Mouse (Mus musculus) liver, embryonic 15.5 days (tissue): ENCODE measurements around the gene Col4a3bp. TPM values are rescaled to one million over a fixed set of nuclear protein-coding genes. Genes with fewer than 3 reads are reported as not detected.
"Not testable (repeated sequence)": the region's sequence is repeated elsewhere in the genome, so short reads cannot be mapped to it uniquely, and the experiment has no call there.

Experiments
- ATAC-seq: fragments of 200-750 bp; cut with Nextera tagmentation; 2 replicates; pipeline ENCODE4 v1.8.0; 2017; ENCODE audit warnings: moderate number of reproducible peaks, mild to moderate bottlenecking, moderate library complexity; ENCODE audit not compliant: insufficient read depth
- H3K27ac ChIP-seq: fragments of 300-500 bp; sonication (generic); replicated peaks from 2 replicates; pipeline ENCODE4 v1.5.1; 2015; ENCODE audit warnings: mild to moderate bottlenecking, inconsistent platforms
- H3K27me3 ChIP-seq: fragments of 300-500 bp; sonication (generic); 2 replicates; pipeline ENCODE4 v1.6.1; 2015; ENCODE audit warnings: mild to moderate bottlenecking, inconsistent platforms
- H3K36me3 ChIP-seq: fragments of 300-500 bp; sonication (generic); replicated peaks from 2 replicates; pipeline ENCODE4 v1.6.1; 2015; ENCODE audit warnings: moderate library complexity, mild to moderate bottlenecking, inconsistent platforms
- H3K4me1 ChIP-seq: fragments of 300-500 bp; sonication (generic); replicated peaks from 2 replicates; pipeline ENCODE4 v1.6.1; 2015; ENCODE audit warnings: inconsistent platforms
- H3K4me2 ChIP-seq: fragments of 300-500 bp; sonication (generic); 2 replicates; pipeline ENCODE4 v1.6.1; 2015; ENCODE audit warnings: moderate library complexity, mild to moderate bottlenecking, inconsistent platforms
- H3K4me3 ChIP-seq: fragments of 300-500 bp; sonication (generic); replicated peaks from 2 replicates; pipeline ENCODE4 v1.5.1; 2015; ENCODE audit warnings: mild to moderate bottlenecking, inconsistent platforms
- H3K9ac ChIP-seq: fragments of 300-500 bp; sonication (generic); 2 replicates; pipeline ENCODE4 v1.6.1; 2015; ENCODE audit warnings: moderate library complexity, mild to moderate bottlenecking, inconsistent platforms
- H3K9me3 ChIP-seq: fragments of 300-500 bp; sonication (generic); replicated peaks from 2 replicates; pipeline ENCODE4 v1.6.1; 2016; ENCODE audit warnings: inconsistent platforms
- whole genome bisulfite sequencing: fragments of 180-500 bp; shearing (Covaris S2); methylation state at CpG from one replicate; pipeline ENCODE4 v1.1.7; 2015; ENCODE audit warnings: mixed read lengths; ENCODE audit not compliant: insufficient replicate concordance; 5-methylcytosine and 5-hydroxymethylcytosine counted together
- polyA plus RNA-seq: library from polyadenylated mRNA; unstranded; fragments of >200 nt; fragmentation: Nextera tagmentation; extraction: Ambion mirVana; gene quantifications from 2 replicates; pipeline ENCODE4 v1.2.1, GENCODE M21; 2015

Col4a3bp gene
- polyA plus RNA-seq, 1 experiment from 2014 or later = 5.5 TPM

- Histone ChIP-seq H3K27ac (no peak overlapping the region), H3K9me3 (no peaks in the 10 kb centered on the region), H3K36me3 (peaks cover 96% of the 10 kb centered on the region), H3K27me3 (no peaks in the 10 kb centered on the region), H3K4me3 (no peak overlapping the region), H3K4me2 (no peak overlapping the region), H3K4me1 (0 out of 2 replicates have a peak, but pooled peaks cover 7% of the 10 kb centered on the region), H3K9ac (no peak overlapping the region)
- WGBS = 72% methylated on average over 9 of the region's 9 CpGs
- ATAC-seq = no peak
These were observed 110.6 kb downstream of the Col4a3bp start for GRCm38 (mm10) chr13:96653041-96653440.

- H3K4me1 ChIP-seq = peaks cover 14% of the 10 kb centered on the region; the same call in 1 of the 2 replicates
- WGBS = 59% methylated on average over 1 of the region's 1 CpGs
- no peaks in the 10 kb centered on the region for H3K9me3 ChIP-seq
- peaks cover 94% of the 10 kb centered on the region for H3K36me3 ChIP-seq
- no peaks in the 10 kb centered on the region for H3K27me3 ChIP-seq
- no peak for ATAC-seq
- H3K9ac ChIP-seq = no peak overlapping the region
- no peak overlapping the region for H3K4me3 ChIP-seq
- no peak overlapping the region for H3K27ac ChIP-seq
- H3K4me2 ChIP-seq = no peak overlapping the region
These were observed 114.3 kb downstream of the Col4a3bp start for GRCm38 (mm10) chr13:96656673-96657072.

- Histone ChIP-seq H3K27me3 (no peaks in the 10 kb centered on the region), H3K4me3 (no peak overlapping the region), H3K4me1 (peaks cover 14% of the 10 kb centered on the region; the same call in 1 of the 2 replicates), H3K27ac (no peak overlapping the region), H3K9ac (no peak overlapping the region), H3K9me3 (no peaks in the 10 kb centered on the region), H3K4me2 (no peak overlapping the region), H3K36me3 (peaks cover 97% of the 10 kb centered on the region)
- no peak for ATAC-seq
- WGBS = 85% methylated on average over 7 of the region's 7 CpGs
These were observed 116.5 kb downstream of the Col4a3bp start for GRCm38 (mm10) chr13:96658936-96659335.

- Histone ChIP-seq H3K4me2 (no peak overlapping the region), H3K4me3 (no peak overlapping the region), H3K27me3 (no peaks in the 10 kb centered on the region), H3K4me1 (peaks cover 16% of the 10 kb centered on the region; the same call in 1 of the 2 replicates), H3K27ac (no peak overlapping the region), H3K9ac (no peak overlapping the region), H3K36me3 (peaks cover 97% of the 10 kb centered on the region), H3K9me3 (no peaks in the 10 kb centered on the region)
- WGBS = 85% methylated on average over 10 of the region's 10 CpGs
- no peak for ATAC-seq
These were observed 117.9 kb downstream of the Col4a3bp start for GRCm38 (mm10) chr13:96660095-96660860.

GRCm38 (mm10) chr13:96663120-96663519 lies 120.7 kb downstream of the Col4a3bp start:
- not testable (repeated sequence) for ATAC-seq
- 83% methylated on average over 4 of the region's 4 CpGs for WGBS
- peaks cover 30% of the 10 kb centered on the region; the same call in 1 of the 2 replicates for H3K4me1 ChIP-seq

GRCm38 (mm10) chr13:96664419-96664974 lies 122.1 kb downstream of the Col4a3bp start:
- Histone ChIP-seq H3K9me3 (no peaks in the 10 kb centered on the region), H3K27ac (peak overlapping the region; percentile 35; the same call in 1 of the 2 replicates), H3K9ac (no peak overlapping the region), H3K36me3 (peaks cover 75% of the 10 kb centered on the region), H3K27me3 (no peaks in the 10 kb centered on the region), H3K4me1 (peaks cover 38% of the 10 kb centered on the region), H3K4me3 (no peak overlapping the region), H3K4me2 (no peak overlapping the region)
- no peak for ATAC-seq
- WGBS = 66% methylated on average over 7 of the region's 7 CpGs

More at GRCm38 (mm10) chr13:96663120-96663519, 120.7 kb downstream of the Col4a3bp start:
- not testable (repeated sequence) for H3K27ac ChIP-seq, H3K9me3 ChIP-seq, H3K27me3 ChIP-seq, H3K4me2 ChIP-seq, H3K9ac ChIP-seq, H3K4me3 ChIP-seq
- peaks cover 88% of the 10 kb centered on the region for H3K36me3 ChIP-seq

GRCm38 (mm10) chr13:96670019-96670405 lies 127.6 kb downstream of the Col4a3bp start:
- no peaks in the 10 kb centered on the region for H3K27me3 ChIP-seq
- peak overlapping the region; percentile 93 for H3K9ac ChIP-seq
- no peak for ATAC-seq
- H3K4me3 ChIP-seq = peak overlapping the region; percentile 89
- peaks cover 55% of the 10 kb centered on the region for H3K4me1 ChIP-seq
- H3K36me3 ChIP-seq = peaks cover 22% of the 10 kb centered on the region
- no peaks in the 10 kb centered on the region for H3K9me3 ChIP-seq
- H3K4me2 ChIP-seq = peak overlapping the region; percentile 90
- WGBS = 2% methylated on average over 13 of the region's 13 CpGs
- peak overlapping the region; percentile 94 for H3K27ac ChIP-seq

- H3K27ac ChIP-seq = peak within 1 kb of the TSS; percentile 94
- ATAC-seq = peak; percentile 99
- peak within 1 kb of the TSS; percentile 89 for H3K4me3 ChIP-seq
- H3K27me3 ChIP-seq = no peaks in the 10 kb centered on the region
- peak within 1 kb of the TSS; percentile 93 for H3K9ac ChIP-seq
- H3K9me3 ChIP-seq = no peaks in the 10 kb centered on the region
- H3K4me1 ChIP-seq = peaks cover 55% of the 10 kb centered on the region
- peaks cover 17% of the 10 kb centered on the region for H3K36me3 ChIP-seq
- peak within 1 kb of the TSS; percentile 90 for H3K4me2 ChIP-seq
- under 1% methylated on average over 70 of the region's 70 CpGs for WGBS
These were observed 128.1 kb downstream of the Col4a3bp start, which contains the start of gene Hmgcr for GRCm38 (mm10) chr13:96670406-96671077. Gene Hmgcr (minus strand): TSS chr13:96670936.

- H3K9ac ChIP-seq = peak overlapping the region; percentile 60
- ATAC-seq = no peak
- H3K4me1 ChIP-seq = peaks cover 53% of the 10 kb centered on the region
- peak overlapping the region; percentile 89 for H3K4me3 ChIP-seq
- WGBS = 9% methylated on average over 31 of the region's 31 CpGs
- H3K27me3 ChIP-seq = no peaks in the 10 kb centered on the region
- peak overlapping the region; percentile 90 for H3K4me2 ChIP-seq
- H3K27ac ChIP-seq = peak overlapping the region; percentile 80
- H3K36me3 ChIP-seq = peaks cover 10% of the 10 kb centered on the region
- no peaks in the 10 kb centered on the region for H3K9me3 ChIP-seq
These were observed 128.9 kb downstream of the Col4a3bp start for GRCm38 (mm10) chr13:96671078-96671905.

- 0 out of 2 replicates have a peak overlapping the region, but pooled peaks have one; percentile 80 for H3K27ac ChIP-seq
- H3K9me3 ChIP-seq = no peaks in the 10 kb centered on the region
- peaks cover 49% of the 10 kb centered on the region for H3K4me1 ChIP-seq
- H3K4me2 ChIP-seq = no peak overlapping the region; the same call in 1 of the 2 replicates
- no peak overlapping the region for H3K9ac ChIP-seq
- no peaks in the 10 kb centered on the region for H3K27me3 ChIP-seq
- H3K4me3 ChIP-seq = no peak overlapping the region; the same call in 1 of the 2 replicates
- WGBS = 85% methylated on average over 5 of the region's 5 CpGs
- H3K36me3 ChIP-seq = peaks cover 4% of the 10 kb centered on the region
- ATAC-seq = no peak
These were observed 129.5 kb downstream of the Col4a3bp start for GRCm38 (mm10) chr13:96671906-96672234.
